Mouse (Mus musculus) heart, postnatal 0 days (tissue): ENCODE results near the gene Tmem184b.

ENCODE experiments used
- CTCF ChIP-seq: IDR thresholded peaks from 2 replicates; pipeline ENCODE4 v1.5.1; 2016; ENCODE audit warnings: antibody characterized with exemption, control low read depth, low read depth
- EP300 ChIP-seq: IDR thresholded peaks from 2 replicates; pipeline ENCODE4 v1.6.1; 2016; ENCODE audit warnings: antibody characterized with exemption, low read depth

GRCm38 (mm10) chr15:79354619-79355018 lies 48.8 kb downstream of the Tmem184b start:
- TF ChIP-seq CTCF, result no peak
- TF ChIP-seq EP300, result no peak
